Mouse (Mus musculus) c-Kit-positive CD71-positive TER-119-negative erythroid progenitor cells, embryonic 14.5 days (primary cell): ENCODE data around the gene Kiz.

Source experiments
- DNase-seq: peaks from one replicate; pipeline ENCODE4 v3.0.0-alpha.2; 2013; ENCODE audit warnings: low read depth

The Kiz gene

DNA sequence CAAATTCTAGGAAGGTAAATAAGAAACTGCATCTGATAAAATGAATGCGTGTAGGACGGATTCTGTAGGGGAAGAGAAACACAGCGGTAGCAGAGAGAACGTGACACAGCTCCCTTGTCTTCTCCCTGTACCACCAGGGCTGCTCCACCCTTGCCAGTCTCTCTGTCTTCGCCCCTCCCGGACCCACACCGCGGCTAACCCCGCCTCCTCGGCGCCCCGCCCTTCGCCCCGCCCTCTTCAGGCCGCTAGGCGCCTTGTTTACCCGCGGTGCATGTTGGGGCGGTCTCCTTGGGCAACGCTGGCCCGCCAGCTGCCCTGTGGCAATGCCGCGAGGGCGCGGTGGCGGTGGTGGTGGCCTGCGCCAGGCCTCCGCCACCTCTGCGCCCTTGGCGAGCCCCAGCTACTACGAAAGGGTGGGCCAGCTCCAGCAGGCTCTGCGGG lies at the start of gene Kiz:
Gene Kiz (plus strand): TSS at position 266 of the 441 bp plus-strand sequence.
- DNase-seq, result peak; percentile 91

DNA sequence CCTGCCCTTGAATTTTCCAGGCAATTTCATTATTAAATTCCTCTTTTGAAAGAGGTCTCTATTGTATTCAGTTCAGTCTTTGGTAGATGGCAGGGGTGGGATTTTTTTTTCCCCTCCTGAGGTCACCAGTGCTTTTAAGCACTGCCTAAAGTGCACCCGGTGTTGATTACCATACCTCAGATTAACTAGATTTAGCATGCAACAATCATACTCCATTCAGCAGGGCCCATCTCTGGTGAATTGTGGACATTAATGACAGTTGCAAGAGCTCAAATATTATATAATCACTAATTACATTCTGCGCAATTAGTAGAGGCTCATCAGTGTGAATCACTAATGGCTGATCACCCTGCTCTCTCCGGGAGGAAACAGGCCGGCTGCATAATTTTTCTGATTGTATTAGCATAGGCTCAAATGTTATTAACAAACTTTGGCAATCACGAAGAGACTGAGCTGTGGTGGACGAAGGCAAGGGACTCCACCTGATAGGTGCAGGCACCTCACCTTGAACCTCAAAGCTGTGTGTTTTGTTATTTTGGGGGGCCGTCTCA lies 45.9 kb upstream of the Kiz start:
- DNase-seq, result no peak

DNA sequence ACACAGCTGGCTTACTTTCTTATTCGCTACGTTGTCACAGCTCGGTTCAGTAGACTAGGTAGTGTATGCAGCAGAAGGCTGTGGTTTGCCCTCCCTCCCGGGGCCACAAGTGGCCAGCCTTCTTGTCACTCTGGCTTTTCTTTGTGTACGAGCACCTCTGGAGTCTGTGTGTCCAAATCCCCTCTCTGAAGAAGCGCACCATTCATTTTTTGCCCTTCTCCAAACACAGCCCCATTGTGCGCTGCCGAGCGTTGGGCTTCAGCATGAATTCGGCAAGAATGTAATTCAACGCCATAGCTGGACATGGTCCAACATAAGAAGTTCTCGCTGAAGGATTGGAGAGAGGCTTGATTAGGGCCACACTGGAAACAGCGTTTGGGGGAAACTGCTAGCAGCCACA lies 45.0 kb upstream of the Kiz start:
- DNase-seq, result no peak

DNA sequence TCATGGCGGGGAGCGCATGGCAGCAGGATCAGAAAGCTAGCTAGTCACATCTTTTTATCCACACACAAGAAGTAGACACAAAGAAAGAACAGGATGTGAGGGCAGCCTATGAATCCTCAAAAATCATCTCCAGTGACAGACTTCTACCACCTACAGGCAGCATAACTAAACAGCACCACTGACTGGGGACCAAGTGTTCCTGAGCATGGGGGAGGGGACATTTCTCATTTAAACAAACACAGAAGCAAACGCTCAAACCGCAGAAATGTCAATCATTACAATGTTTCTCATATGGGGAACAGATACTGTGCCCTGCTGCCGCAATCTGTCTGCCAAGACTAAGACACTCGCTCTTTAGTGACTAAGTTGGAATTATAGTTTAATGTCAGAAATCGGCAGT lies 40.7 kb upstream of the Kiz start:
- DNase-seq, result no peak

DNA sequence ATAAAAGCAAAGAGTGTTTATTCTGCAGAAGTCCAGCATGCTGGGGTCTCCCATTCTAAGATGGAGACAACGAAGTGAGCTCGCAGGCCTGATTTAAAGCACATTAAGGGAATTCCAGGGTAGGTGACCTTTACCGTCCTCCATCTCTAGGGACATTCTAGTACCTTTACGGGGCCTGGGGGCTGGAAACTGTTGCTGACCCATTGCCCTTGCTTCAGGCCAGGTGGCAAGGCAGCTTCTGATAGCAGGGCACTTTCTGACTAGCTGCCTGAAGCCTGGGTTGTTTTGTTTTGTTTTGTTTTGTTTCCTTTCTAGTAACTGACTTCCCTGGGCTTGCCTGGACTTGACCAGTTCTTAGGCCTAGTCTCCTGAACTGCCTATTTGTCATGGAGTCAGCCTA lies 36.6 kb upstream of the Kiz start:
- no peak for DNase-seq

DNA sequence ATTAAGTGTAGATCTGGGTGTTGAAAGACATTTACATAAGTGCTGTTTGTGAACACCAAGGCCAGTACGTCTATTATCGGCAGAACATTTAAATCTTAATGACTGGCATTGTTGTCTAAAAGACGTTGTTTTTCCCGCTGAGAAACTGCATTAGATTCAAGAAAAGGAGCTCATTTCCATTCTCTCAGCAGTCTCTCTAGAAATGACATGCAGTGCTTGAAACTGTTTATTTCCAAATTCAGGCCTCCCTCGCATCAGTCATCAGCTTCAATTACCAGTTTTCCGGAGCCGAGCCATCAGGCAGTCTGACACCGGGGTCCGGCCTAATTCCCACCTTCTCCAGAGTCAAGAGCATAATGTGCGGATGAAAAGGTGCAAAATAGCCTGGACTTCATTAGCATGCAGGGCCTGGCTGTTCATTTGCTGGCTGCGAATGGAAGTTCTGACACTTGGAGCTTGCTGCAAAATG lies 32.1 kb upstream of the Kiz start:
- DNase-seq, result no peak

DNA sequence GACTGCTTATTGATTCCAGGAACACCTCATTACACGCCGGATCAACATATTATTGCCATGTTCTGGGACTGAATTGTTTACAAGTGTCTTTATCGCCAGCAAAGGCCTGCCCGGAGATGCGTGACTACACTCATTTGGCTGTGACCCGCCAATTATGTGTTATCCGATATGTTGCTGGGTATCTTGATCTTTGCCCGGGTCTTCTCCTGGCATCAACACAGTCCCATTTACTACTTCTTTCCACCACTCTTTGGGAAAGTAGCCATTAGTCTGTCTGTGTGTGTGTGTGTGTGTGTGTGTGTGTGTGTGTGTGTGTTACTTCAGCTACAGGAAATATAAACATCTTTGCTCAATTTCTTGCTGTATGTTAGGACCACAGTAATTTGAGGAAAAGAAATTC lies 31.6 kb upstream of the Kiz start:
- DNase-seq, result no peak

DNA sequence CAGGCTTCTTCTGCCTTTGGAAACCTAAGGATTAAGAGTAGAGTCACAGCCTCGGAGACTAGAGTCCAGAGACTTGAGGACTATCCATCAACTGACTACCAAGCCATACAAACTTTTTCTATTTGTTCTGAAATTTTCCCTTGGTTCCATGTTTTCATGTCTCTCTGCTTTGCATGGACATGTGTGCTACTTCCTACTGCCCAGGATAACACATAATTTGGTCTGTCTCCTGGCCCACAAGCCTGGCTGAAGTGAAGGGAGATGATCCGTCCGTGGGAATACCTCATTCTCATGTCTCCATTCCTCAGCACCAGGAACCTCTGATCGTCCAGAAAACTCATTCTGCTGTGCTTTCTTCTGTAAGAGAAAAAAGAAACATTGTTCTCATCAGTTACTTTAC lies 27.7 kb upstream of the Kiz start:
- DNase-seq, result no peak

DNA sequence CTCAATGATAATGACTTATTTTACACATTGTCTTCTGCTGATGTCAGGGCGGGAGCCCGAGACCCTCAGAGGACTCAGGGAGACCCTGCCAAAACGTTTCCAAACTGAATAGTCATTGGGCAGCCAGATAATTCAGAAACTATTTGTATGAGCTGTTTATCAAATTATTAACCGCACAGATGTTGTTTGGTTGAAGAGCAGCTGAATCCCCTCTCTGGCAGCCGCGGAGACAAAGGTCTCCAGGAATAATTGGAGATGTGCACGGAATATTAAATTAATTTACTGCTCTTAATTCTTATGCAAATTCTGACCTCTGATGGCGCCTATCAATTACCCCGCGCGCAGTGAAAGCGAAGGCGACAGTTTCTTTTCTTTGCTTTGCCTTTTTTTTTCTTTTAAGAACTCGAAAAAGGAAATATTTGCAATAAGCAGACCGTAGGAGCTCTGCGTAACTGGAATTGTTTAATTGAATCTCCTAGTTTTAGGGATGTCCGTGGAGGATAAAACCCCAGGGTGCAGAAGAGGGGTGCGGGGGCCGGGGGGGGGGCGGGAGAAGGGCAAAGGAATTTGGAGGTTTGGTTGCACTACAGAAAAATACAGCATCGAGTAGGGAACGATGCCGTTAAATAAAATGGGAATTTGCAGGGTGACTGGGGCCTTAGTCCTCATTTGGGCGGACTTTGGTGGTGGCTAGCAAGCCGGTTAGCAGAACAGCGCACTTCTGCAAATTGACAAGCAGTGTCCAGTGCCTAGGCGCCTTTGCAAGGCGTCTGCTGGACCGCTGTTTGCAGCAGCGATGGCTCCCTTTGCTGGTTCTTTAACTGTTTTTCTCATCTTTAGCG lies 22.2 kb upstream of the Kiz start:
- DNase-seq, result no peak

DNA sequence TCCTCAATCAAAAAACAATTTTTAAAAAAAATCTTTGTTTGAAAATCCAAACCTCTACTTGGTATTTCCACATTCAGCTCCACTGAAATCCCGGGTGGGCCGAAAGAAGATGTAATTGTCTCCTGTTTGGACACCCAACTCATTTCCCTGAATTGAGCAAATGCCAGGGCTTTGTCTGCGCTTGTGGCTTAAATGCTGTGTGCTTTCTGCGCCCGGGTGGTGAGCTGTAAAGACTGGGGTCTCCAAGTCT lies 21.7 kb upstream of the Kiz start:
- DNase-seq, result no peak

DNA sequence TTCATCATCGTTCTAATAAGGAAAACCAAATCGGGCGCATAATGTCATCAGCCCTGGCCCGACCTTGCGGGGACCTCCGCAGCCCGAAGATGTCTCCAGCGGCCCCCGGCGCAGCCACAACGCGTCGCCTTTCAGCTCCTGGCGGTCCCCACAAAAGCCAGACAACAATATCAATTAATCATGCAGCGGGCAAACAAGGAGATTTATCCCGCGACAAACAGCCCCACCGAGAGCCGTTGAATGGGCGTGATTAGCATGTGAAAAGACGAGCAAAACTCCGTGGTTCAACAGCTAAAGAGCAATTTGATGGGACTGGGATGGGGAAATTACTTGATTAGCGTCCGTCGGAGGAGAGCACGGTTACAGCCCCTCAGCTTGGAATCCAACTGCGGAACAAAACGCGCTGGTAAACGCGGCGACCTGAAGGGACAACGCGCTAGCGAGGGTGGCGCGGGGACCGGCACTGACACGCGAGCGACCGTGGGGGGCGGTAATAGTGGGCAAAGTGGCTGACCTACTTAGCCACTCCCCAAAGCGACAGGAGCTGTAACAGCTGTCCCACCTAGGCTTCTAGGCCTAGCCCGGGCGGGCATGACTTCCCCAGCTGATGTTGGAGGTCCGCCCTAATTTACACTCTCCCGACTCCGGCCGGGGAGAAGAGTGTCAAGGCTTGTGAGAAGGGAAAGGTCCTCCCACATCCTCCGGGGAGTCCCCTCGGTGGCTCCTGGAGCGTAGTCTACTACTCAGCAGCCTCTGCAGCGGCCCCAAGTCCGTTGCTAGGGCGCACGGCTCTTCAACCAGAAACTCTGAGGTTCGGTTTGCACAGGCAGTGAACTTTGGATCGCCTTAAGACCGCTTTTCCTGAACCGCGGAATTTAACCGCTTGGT lies 21.1 kb upstream of the Kiz start:
- DNase-seq, result no peak

DNA sequence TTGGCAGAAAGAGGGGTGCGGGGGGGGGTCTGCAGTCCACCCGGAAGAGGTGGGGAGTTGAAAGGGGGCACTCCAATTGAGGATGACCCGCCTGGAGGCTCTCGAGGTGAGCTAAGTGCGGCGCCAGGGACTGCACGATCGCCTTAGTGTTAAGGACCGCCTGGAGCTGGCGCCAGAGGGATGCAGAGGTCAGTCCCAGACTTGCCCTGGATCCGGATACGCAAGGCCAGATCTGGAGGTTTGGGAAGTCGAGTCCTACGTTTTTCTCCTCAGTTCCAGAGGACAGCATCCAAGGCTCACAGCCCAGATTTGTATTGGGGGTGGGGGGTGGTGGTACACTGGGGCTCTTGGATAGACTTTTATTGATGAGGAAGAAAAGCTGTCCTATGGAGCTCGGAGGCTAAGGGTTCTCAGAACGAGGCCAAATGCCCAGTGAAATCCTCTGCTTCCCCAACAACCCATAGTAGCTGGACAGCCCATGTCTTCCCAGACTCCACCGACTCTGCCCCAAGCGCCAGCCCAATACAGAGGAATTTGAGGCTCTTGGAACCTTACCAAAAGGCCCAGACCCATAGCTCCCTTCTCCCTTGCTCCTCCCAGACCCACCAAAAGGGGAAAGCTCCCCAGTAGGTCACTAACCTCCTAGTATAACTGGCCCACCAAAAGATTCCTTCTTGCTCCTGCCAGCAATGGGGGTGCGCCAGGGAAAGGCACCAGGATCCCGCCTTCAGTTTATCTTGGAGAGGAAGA lies 20.2 kb upstream of the Kiz start:
- DNase-seq, result no peak

DNA sequence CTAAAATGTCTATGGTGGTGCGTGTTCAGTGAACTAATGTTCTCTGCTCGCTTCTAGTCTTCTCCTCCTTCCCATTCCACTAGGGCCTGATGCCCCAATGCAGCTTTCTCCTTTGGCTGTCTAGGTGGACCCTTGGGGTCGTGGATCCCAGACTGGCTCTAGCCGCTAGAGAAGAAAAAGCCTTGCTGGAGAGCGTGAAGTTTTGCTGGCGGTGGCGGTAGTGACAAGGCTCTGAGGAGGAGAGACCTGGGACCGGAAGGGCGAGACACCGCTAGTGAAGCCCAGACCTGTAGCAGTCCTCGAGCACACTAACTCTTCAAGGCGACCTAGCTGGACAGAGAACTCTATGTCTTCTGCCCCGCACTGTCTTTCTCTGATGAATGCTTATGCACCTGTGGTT lies 19.4 kb upstream of the Kiz start:
- DNase-seq, result no peak

DNA sequence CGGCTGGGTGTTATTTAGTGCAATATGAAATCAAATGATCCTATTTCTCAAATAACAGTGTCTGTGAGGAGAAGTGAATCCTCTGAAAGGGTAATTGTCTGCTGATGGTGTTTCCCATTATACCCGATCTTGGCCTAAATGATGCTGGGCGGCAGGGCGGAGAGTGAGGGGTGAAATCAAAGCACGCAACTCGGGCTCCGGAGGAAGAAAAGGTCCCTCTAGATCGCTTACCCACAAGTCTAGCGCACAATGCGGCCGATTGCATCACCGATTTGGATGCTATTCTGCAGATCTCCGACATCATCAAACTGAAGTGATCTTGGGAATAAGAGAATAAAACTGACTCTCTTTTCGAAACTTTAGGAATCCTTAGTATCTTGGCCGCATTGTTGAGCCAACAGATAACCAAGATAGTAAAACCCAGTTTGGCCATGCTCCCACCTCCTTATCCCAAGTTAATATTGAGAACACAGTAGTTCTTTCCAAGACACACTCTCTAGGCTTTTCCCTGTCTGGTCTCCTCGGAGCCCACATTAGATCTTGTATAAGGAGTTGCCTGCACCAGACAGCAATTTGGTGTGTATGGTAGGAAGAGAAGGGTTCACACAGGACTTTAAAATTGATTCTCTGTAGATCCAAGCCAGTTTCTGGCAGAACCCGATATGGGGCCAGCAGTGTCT lies 18.7 kb upstream of the Kiz start:
- no peak for DNase-seq

DNA sequence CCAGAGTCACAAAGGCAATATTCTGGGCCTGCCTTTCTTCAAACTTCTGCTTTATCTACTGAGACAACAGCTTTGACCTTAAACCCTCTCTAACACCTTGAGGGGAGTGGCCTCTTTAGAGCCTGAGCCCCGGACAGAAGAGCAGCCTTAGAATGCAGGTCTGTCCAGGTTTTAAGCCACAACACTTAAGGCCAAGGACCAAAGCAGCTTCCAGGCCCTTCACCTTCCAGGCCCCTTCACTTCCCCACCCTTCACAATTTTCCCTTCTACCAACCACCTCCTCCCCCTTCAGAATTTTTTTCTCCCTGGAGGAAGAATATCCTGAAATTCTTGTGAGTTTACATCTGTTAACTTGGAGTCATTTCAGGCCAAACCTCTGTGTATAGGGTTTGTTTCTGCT lies 18.0 kb upstream of the Kiz start:
- DNase-seq, result no peak

DNA sequence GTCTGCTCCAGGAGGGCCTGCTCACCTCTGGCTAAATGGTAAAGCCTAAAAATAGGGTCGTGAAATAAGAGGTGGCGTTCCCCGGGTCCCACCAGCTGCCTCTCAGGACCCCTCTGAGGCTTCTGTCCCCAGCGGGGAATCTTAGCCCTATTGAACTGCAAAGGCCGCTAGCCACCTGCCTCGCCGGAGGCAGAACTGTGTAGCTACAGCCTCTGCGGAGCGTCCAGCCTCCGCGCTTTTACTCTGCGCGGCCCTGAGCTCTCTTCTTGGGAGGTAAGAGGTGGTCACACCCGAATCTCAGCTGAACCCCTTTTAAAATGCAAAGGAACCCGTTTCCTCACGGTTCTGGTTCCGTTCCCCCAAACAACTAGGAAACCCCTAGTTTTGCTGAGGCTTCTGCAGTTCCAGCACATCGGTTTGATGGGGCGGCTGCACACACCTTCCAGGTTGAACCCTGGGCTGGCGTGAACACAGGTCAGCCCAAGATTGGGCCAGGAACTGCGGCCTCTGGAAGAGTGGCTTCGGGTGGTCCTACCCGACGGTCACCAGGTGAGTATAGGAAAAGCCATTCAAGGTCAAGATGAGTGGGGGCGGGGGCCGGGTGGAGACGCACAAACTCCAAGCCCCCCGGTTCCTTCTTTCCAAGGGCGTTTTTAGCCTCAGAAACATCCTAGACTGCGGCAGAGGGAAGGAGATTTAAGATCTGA lies 16.9 kb upstream of the Kiz start:
- no peak for DNase-seq

DNA sequence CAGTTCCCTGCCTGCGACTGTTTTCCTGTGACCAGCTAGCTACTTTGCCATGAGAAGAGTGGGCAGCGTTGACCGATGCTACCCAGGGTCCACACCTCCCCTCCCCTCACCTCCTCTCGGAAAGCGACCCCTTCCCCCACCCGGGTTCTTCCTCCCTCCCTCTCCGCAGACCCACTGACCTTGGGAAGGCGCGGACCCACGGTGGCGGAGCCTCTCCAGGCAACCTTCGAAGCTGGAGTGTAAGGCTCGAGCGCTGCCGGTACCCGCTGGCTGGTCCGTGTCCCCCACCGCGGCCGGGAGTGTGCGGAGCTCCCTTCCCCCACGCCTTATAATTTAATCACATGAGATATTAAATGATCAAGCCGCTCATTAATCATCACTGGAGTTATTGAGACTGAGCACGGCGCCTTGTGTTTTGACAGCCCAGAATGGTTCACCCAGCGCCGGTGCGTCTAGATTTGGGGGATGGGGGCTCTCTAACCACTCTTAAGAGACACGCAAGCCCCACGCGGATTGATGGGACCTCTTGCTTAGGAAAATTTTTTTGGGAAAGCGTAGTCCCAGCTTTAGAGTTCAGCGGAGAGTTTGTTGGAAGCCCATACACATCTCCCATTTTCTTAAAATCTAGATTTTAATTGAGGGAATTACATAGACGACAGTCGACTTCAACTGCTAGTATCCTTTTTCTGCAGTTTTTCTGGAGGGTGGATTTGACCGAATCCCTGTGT lies 16.2 kb upstream of the Kiz start:
- no peak for DNase-seq

DNA sequence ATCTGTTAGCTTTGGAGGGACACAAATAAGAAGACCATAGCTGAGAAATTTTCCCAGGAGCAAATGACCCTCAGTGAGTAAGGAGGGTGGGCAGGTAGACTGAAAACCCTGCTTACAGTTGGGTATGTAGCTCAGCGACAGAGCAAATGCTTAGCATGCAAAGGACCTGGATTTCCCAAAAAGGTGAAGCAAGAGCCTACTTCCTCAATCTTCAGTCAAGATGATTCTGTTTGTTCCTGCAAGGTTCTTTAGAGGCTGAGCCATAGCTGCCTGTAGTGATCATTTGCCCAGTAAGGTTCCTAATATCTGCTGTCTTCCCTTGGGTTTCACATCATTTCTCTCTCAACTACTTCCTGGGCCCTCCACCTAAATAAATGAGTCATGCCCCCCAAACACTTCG lies 7.8 kb upstream of the Kiz start:
- no peak for DNase-seq

DNA sequence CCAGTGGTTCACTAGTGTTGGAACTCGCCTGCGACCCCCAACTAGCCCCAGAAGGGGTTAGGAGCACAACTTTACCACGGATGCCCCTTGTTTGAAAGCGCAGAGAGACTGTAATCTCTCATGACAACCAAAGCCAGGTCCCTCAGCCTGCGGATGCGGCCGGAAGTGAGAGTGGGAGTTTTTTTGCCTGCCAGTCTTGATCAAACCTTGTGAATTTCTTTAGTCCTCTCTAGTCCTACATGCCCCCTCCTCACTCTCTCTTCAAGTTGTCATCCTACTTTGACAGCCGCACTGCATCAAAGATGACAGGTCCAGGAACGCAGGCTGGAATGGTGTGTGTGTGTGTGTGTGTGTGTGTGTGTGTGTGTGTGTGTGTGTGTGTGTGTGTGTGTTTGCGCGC lies 456 bp downstream of the Kiz start:
- DNase-seq, result peak; percentile 34

DNA sequence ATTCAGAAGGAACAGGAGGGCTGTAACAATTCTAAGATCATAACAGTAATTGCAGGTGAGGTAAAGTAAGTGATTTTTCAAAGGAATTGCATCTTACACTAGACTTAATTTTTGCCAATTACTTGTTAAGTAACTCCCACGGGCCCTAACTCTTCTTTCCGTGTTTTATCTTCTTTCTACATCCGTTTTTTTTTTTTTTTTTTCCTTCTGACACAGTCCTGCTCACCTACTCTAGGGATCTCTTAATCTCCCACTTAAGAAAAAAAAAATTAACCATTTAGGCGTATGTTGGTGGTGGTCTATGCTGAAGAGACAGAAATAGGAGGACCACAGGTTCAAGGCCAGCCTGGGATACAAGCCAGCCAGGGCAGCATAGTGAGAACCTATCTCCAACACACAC lies 1.2 kb downstream of the Kiz start:
- peak; percentile 4 for DNase-seq

DNA sequence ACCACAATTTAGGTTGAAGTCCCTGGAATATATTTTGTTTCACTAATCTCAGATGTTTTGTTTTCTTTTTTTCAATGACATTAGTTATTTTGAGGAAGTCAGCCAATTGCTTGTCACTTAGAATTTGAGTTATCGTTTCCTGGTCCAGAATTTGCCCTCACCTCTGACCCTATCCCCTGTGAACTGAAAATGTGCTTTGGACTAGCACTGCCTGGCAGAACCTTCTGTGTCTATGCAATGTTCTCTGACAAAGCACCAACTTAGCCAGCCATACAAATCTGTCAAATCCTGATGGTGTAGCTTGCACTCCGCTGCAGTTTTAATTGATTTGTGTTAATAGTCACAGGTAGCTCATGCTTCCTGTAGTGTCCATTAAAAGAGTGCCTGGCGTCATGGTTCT lies 10.1 kb downstream of the Kiz start:
- no peak for DNase-seq
